Mouse (Mus musculus) lung, postnatal 36 days (tissue): ENCODE results near the gene Lcn2.

ENCODE experiments used
- DNase-seq: peaks from one replicate; pipeline ENCODE4 v3.0.0; 2022; ENCODE audit warnings: mixed read lengths

Gene Lcn2

GRCm38 (mm10) chr2:32412742-32413531 lies 24.9 kb upstream of the Lcn2 start:
- DNase-seq = no peak

DNA sequence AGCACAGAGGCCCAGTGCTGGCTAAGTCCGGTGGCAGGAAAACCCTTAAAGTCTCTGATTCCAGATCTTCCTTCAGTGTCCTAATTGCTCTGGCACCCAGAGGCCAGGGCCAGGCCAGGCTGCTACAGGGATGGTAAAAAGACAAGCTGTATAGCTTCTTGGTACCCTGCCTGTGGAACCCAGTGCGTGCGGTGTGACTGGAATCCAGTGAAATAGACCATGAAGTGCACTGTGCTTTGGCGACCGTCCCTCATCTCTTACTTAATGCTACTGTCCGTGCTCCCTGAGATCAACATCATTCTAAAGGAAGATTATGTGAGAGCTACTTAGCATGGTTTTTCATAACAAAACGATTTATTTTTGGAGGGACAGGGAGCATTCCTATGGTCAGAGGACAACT lies 23.4 kb upstream of the Lcn2 start:
- no peak for DNase-seq

- peak; percentile 51 for DNase-seq
Measured at GRCm38 (mm10) chr2:32408429-32409424, 20.7 kb upstream of the Lcn2 start.

GRCm38 (mm10) chr2:32407144-32407824 lies 19.2 kb upstream of the Lcn2 start:
- DNase-seq = no peak

GRCm38 (mm10) chr2:32404663-32405062 lies 16.6 kb upstream of the Lcn2 start:
- peak; percentile 99 for DNase-seq

DNA sequence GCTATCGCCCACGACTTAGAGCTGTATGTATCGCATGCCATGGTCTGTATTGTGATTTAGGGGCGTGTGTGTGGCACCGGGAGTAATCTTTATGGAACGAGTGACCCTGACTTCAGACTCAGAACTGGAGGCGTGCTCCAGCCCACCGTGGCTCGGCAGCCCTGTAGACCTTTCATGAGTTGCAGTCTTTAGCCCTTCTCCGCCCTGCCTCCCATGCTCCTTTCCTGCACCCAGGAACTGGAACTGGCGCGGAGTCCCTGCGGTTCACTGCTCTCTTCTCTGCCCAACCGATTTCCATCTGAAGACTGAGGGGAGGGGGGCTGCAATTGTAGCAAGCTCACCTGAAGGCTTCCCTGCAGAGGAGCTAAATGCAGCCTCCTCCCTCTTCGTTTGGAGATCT lies 8.6 kb upstream of the Lcn2 start:
- no peak for DNase-seq

DNA sequence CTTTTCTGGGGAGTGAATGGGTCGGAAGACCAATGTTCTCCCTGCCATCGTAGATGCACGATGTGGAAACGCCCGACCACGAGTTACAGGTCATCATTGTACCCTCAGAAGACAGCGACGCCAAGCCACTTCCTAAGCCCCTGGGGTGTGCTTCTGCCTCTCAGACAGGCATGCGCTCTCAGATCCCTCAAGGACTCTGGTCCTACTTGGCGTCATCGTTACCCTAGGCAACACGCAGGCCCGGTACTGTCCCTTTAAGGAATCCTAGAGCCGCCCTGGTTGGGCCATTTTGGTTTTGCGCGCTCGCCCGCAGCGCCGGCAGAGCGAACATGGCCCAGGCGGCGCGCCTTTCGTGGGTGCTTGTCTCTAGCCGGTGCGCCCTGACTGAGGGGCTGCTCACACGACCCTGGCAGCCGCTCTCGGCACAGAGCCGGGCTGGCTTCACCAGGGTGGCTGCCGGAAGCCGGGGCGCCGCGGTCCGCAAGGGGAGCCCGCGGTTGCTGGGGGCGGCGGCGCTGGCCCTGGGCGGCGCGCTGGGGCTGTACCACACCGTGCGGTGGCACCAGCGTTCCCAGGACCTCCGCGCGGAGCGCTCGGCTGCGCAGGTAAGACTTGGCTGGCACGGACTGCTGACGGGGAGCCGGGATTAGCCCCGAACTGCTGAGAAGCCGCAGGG lies 8.0 kb upstream of the Lcn2 start:
- DNase-seq = peak; percentile 97

GRCm38 (mm10) chr2:32395484-32395945 lies 7.5 kb upstream of the Lcn2 start, which contains the start of gene Ptges2:
Ptges2 (plus strand) TSS chr2:32395896.
- peak; percentile 94 for DNase-seq

- DNase-seq = peak; percentile 69
Measured at GRCm38 (mm10) chr2:32394973-32395372, 6.9 kb upstream of the Lcn2 start.

DNA sequence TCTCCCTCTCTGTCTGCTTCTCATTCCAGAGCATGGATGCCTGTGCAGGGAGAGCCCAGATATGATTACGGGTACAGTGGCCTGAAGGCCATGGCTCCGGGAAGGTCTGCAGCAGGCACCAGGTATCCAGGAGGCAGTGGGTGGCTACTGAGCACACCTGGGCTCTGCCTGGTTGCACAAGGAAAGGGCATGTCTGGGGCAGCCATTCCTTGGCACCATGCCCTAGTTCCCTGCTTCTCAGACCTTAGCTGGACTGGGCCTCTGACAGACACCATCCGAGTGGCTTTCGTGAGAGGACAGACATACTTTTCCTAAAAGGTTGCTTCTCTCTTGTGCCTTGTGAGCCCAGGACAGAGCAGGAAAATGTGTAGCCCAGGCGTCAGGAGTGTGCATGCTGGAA lies 4.0 kb upstream of the Lcn2 start:
- peak; percentile 72 for DNase-seq

DNA sequence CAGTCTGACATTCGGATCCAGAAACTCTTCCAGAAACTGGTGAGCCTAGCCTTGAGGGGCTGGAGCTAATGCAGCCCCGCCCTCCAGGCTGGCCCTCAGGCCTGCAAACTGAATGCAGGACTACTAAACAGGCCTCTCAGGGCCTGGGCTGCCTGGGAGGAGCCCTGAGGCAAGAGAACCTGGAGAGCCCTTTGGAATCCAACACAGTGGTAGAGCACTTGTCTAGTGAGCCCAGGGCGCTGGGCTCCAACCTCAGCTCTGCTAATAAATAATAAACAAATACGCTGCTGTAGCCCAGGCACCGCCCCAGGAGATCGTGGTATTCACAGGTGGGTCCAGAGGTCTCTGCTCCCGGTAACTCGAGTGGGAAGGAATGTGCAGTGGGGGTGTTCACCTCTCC lies 2.8 kb upstream of the Lcn2 start:
- DNase-seq = peak; percentile 65

DNA sequence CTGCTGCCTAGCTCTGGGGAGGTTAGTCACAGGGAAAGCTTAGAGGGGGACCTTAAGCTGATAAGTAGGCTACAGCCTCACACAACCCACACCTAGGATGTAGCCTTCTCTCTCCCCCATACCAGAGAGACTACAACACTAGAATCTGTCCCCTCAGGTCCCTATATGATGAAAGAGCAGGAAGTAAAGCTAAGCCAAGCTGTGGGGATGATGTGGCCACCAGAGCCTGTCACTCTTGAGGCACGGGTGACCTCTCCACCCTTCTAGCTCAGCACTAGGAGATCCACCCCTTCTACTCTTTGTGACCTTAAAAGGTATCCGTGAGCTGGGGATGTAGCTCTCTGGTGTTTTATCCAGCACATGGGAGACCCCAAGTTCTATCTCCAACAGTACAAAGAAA lies 1.1 kb upstream of the Lcn2 start:
- no peak for DNase-seq

DNA sequence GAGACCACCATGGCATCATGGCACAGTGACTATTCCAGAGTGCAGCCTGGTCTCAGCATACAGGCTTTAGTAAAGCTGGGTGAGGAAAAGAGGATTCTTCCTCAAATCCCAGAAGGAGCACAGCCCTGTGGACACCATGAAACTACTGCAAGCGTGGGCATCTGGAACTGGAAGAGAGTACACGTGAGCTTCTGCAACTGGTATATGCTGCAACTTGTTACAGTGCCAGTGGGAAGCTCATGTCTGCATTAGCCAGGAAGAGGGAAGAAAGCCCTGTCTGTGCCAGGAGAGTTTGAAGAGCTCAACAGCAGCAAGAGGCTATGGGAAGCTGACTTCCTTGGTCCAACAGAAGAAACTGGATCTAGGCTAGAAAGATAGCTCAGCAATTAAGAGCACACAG lies 5.4 kb downstream of the Lcn2 start:
- no peak for DNase-seq

GRCm38 (mm10) chr2:32381775-32382223 lies 6.3 kb downstream of the Lcn2 start, which contains the start of gene 1110008P14Rik:
1110008P14Rik (minus strand) TSS chr2:32381938.
- peak; percentile 97 for DNase-seq

DNA sequence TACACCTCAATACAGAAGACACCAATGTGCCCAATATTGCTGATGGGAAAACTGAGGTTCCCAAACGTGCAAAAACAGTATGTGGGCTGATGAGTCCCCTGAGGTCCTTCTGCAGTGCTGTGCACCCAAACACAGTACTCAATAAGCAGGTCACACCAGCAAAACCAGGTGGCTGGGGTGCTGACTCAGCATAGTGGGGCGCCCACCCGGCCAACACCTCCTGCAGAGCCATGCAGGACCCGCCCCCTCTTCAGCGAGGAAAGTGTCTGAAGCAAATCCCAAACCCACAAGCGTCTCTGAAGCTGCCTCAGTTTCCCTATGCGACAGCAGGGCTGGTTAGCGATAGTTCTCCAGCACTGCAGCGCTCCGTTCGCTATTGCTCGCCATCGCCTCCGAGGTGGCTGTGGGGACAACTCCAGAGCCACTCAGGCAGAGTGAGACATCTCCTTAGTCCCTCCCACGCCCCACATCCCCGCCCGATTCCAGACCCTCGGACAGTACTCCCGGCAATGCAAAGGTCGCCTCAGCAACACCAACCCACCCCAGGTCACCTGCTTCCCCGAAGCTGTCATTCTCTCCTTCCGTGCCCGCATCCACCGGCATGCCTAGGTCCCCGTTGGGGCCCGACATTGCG lies 6.8 kb downstream of the Lcn2 start:
- DNase-seq = peak; percentile 21

DNA sequence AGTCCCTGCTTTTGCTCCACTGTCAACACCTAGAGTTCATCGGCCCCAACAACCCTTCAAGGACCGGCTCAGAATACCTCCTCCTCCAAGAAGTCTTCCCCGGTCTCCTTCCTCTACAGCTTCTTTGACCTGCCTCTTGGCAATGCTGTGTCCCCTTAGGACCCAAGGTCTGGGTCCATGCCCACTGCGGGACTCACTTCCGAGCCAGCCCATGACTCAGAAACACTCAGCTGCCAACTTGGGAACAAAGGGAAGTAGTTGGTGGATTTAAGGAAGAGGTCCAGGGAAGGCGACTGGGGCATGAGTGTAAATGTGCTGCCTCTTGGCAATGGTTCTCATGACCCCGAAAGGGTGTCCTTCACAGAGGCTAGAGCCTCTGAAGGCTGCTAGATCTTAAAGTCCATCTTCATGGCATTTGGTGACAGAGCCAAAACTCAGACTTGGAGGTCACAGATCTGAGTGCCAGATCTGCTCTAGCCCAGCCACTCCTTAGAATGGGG lies 8.0 kb downstream of the Lcn2 start:
- no peak for DNase-seq

- DNase-seq = no peak
Measured at GRCm38 (mm10) chr2:32376963-32377362, 11.1 kb downstream of the Lcn2 start.

DNA sequence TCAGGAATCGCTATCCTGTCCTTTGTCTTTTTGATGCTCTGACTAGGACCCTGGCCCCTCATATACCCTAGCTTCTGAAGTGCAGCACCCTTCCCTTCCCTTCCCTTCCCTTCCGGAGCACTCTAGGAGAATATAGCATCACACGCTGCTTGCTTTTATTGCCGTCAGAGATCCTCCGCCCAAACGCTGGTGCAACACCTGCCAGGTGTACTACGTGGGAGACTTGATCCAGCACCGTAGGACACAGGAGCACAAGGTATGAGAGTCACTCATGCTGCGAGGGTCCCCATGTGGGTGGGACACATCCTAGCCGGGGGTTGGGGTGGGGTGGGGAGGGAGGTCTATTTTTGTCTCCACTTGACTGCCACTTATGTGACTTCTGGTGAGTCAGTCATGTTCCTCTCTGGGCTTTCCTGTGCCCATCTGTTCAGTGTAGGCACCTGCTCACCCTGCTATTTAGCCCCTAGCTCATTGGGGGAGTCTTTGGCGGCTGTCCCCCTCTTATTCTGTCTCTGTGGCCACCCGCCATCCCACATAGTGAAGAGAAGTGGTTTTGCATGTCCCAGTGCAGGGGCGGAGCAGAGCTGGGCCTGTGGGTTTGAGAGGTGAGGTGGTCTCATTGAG lies 12.6 kb downstream of the Lcn2 start:
- DNase-seq = no peak

GRCm38 (mm10) chr2:32374191-32374590 lies 13.9 kb downstream of the Lcn2 start:
- no peak for DNase-seq

GRCm38 (mm10) chr2:32367315-32367714 lies 20.7 kb downstream of the Lcn2 start:
- DNase-seq = no peak

DNA sequence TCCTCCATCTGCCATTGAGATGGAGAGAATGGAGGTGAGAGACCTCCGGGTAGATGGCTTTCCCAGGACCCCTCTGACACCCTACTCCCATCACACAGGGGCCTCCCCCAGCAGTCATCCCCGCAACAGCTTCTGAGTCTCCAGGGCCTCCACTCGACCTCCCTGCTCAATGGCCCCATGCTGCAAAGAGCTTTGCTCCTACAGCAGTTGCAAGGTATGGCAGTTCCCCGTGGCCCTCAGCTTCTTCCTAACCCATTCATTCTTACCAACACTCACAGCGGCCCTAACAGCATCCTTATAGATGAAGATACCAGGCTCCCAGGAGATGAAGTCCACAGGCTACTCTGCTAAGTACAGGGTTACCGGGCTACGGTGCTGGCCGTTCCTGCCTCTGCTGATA lies 23.9 kb downstream of the Lcn2 start:
- no peak for DNase-seq
